Mouse (Mus musculus) right cerebral cortex, postnatal 4 days (tissue): ENCODE data around the gene Hist1h2bc.
A peak's percentile ranks its signal among the peaks of the same experiment; 100 is the strongest.
"Not testable (repeated sequence)": the region's sequence is repeated elsewhere in the genome, so short reads cannot be mapped to it uniquely, and the experiment has no call there.

Source experiments
- DNase-seq: peaks from one replicate; pipeline ENCODE4 v3.0.0-alpha.2; 2022

Hist1h2bc gene

GRCm38 (mm10) chr13:23700786-23701520 lies 17.0 kb downstream of the Hist1h2bc start:
- DNase-seq, result peak; percentile 34

- DNase-seq, result no peak
These were observed 18.2 kb downstream of the Hist1h2bc start for GRCm38 (mm10) chr13:23702220-23702619.

- not testable (repeated sequence) for DNase-seq
These were observed 18.8 kb downstream of the Hist1h2bc start for GRCm38 (mm10) chr13:23702801-23703200.

GRCm38 (mm10) chr13:23705751-23706356 lies 21.9 kb downstream of the Hist1h2bc start:
- no peak for DNase-seq

- no peak for DNase-seq
These were observed 22.8 kb downstream of the Hist1h2bc start for GRCm38 (mm10) chr13:23706771-23707170.

- no peak for DNase-seq
These were observed 24.0 kb downstream of the Hist1h2bc start for GRCm38 (mm10) chr13:23708041-23708440.

GRCm38 (mm10) chr13:23708654-23709053 lies 24.7 kb downstream of the Hist1h2bc start:
- DNase-seq, result no peak

GRCm38 (mm10) chr13:23709714-23710373 lies 25.8 kb downstream of the Hist1h2bc start:
- DNase-seq, result no peak

- DNase-seq, result no peak
These were observed 26.5 kb downstream of the Hist1h2bc start, which contains the start of gene Hfe for GRCm38 (mm10) chr13:23710374-23711089. TSS of gene Hfe (minus strand) at chr13:23710854.

GRCm38 (mm10) chr13:23716261-23717042 lies 32.5 kb downstream of the Hist1h2bc start:
- no peak for DNase-seq

- DNase-seq, result no peak
These were observed 33.2 kb downstream of the Hist1h2bc start for GRCm38 (mm10) chr13:23717176-23717575.

- not testable (repeated sequence) for DNase-seq
These were observed 33.7 kb downstream of the Hist1h2bc start for GRCm38 (mm10) chr13:23717593-23718245.

GRCm38 (mm10) chr13:23724239-23724638 lies 40.2 kb downstream of the Hist1h2bc start:
- no peak for DNase-seq

GRCm38 (mm10) chr13:23725213-23725612 lies 41.2 kb downstream of the Hist1h2bc start:
- DNase-seq, result no peak

GRCm38 (mm10) chr13:23728472-23729191 lies 44.6 kb downstream of the Hist1h2bc start:
- no peak for DNase-seq

- no peak for DNase-seq
These were observed 45.2 kb downstream of the Hist1h2bc start for GRCm38 (mm10) chr13:23729192-23729525.

GRCm38 (mm10) chr13:23729706-23730105 lies 45.7 kb downstream of the Hist1h2bc start:
- DNase-seq, result no peak

GRCm38 (mm10) chr13:23730479-23730878 lies 46.5 kb downstream of the Hist1h2bc start:
- DNase-seq, result no peak

- no peak for DNase-seq
These were observed 48.3 kb downstream of the Hist1h2bc start for GRCm38 (mm10) chr13:23732156-23732804.

- DNase-seq, result no peak
These were observed 53.1 kb downstream of the Hist1h2bc start for GRCm38 (mm10) chr13:23737091-23737490.

GRCm38 (mm10) chr13:23738041-23738440 lies 54.0 kb downstream of the Hist1h2bc start:
- DNase-seq, result no peak
